Mouse (Mus musculus) kidney, postnatal 25 days (tissue): Measurements from ENCODE around the gene Il1rn.

Experiments
- DNase-seq, 2 experiments: peaks; one replicate each; pipeline ENCODE4 v3.0.0; 2021; ENCODE audit warnings: mixed read lengths in 2 of 2

Il1rn gene

DNA sequence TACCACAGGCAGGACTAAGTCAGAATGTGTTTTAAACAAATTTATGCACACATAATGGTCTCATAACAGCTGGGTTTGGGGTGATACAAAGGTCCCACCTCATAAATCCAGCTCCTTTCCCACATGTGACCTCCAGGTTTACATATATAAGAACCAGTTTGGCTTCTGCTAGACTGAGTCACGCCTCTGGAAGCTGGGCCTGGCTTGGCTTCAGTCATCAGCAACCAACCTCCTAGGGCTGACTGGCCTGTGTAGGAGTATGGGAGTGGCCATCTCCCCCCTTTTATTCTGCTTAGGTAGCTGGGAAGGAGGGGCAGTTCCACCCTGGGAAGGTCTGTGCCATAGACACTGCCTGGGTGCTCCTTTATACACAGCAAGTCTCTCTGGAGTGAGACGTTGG, at the start of gene Il1rn:
TSS of gene Il1rn (plus strand) at position 309 of the 400 bp plus-strand sequence.
- DNase-seq, result no peak

DNA sequence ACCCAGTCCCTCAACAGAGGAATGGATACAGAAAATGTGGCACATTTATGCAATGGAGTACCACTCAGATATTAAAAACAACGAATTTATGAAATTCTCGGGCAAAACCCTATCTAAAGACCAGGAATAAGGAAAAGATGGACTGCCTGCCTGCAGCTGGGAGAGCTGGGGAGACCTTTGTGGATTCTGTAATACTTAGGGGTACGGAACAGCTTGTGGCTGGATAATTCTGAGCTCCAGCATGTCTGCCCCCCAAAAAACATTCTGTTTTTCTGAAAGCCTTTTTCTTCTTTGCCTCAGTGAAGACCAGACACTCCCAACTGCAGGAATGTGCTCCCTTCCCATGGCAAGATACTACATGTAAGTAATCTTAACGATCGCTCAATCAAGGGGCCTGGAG, 45.8 kb upstream of the Il1rn start, which contains the start of gene Il1f10:
TSS of gene Il1f10 (plus strand) at position 301 of the 400 bp plus-strand sequence.
- no peak for DNase-seq

DNA sequence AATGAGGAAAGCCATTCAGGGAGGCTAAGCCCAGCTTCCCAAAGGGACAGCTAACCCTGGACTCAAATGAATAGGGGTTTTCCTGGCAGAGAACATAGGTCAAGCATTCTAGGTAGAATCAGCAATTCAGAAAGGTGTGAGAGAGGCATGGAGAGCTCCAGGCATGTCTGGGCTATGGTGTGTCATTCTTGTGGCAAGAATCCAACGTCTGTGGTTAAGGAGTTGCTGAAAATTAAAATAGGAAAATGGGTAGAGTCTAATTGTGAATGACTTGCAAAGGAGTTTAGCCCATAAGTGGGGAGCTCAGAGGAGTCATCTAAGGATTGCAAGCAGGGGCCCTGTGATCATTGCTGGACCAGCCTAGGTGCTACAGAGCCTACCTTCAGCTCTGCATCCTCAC, 42.0 kb upstream of the Il1rn start:
- no peak for DNase-seq

DNA sequence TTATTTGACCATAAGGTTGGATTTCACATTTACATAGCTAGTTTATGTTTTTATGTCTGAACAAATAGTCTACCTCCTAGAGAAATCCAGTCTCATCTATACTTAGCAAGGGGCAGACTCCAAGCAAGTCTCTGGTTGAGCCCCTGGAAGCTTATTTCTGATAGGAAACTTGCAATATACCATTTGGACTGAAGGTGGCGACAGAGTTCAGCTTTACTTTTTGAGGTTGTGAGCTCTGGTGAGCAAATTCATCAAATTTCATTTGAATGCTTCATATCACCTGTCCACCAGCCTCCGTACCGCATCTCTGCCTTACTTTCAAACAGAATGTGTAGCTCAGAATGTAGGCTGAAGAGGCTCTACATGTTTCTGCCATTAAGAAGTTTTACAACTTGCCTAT, 39.8 kb upstream of the Il1rn start:
- DNase-seq, result peak in 1 of 2 experiments; percentile 55

GRCm38 (mm10) chr2:24311302-24312001, 25.2 kb upstream of the Il1rn start:
- DNase-seq, result no peak

GRCm38 (mm10) chr2:24316919-24317318, 19.7 kb upstream of the Il1rn start:
- no peak for DNase-seq

DNA sequence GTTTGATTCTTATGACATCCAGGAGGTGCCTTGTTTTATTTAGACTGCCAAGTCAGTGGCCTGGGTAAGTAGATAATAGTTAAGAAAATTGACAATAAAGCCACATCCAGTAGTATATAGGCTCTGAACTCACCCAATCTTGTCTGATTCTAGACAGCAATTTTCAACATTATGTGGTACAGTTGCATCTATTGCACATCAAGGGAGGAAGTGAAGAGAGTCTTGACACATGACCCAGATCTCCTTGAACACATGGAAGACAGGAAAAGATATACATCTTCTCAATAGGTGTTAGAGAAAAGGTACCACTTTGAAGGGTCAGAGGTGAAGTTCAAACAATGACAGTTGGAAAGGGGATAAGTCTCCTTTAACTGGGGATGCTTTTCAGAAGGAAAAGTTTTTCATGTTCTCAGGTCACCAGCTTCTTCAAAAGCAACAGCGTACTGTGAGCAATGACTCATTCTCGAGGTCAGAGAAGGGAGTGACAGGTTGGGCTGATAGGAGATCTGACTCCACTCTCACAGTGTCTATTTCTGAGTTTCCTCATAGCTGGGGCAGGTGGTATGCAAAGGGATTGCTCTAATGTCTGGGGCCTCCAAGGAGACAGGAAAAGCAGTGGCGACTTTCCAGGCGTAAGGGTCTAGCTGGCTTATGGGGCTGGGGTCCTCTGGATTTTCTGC, 18.6 kb upstream of the Il1rn start:
- no peak for DNase-seq

DNA sequence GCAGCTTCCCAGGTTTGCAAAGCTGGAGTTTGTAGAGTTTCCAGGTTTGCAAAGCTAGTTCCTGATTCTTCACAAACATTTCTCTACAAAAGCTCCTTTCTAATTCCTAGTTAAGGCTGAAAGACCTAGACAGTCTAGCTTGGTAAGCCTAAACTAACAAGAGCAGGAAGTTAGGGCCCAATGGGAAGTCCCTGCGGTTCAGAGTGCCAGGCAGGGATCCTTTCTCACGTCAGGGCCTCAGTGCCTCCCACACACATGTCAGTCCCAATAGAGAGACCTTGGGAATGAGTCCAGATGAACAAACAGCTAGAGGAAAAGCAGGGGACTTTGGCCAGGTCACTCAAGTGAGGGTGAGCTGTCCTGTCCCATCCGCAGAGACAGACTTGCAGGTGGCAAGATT, 1.3 kb upstream of the Il1rn start:
- peak; percentile 3 to 39 for DNase-seq

GRCm38 (mm10) chr2:24341395-24341885, 4.8 kb downstream of the Il1rn start:
- DNase-seq, result no peak

- no peak for DNase-seq
Measured at GRCm38 (mm10) chr2:24344619-24345018, 8.0 kb downstream of the Il1rn start.

GRCm38 (mm10) chr2:24345056-24345455, 8.4 kb downstream of the Il1rn start:
- no peak for DNase-seq

DNA sequence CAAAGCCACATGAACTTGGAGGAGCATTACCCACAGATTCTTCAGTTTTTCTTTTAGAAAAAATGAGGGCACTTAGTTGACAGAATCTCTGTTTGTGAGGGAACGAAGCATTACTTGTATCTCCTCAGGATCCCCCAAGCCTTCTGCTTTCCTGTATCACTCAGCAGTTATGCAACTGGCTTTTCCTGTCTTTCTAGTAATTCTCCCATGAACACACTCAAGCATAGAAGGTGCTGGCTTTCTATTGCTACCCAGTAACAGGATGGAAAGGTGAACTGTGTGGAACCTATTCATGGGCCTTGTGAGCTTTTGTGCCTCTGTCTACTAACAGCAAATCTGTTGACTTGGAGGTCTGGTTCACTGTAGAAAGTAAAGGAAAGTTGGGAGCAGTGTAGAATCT, 11.3 kb downstream of the Il1rn start:
- no peak for DNase-seq

GRCm38 (mm10) chr2:24351159-24351558, 14.5 kb downstream of the Il1rn start:
- DNase-seq, result no peak

- no peak for DNase-seq
Measured at GRCm38 (mm10) chr2:24353042-24353441, 16.4 kb downstream of the Il1rn start.

DNA sequence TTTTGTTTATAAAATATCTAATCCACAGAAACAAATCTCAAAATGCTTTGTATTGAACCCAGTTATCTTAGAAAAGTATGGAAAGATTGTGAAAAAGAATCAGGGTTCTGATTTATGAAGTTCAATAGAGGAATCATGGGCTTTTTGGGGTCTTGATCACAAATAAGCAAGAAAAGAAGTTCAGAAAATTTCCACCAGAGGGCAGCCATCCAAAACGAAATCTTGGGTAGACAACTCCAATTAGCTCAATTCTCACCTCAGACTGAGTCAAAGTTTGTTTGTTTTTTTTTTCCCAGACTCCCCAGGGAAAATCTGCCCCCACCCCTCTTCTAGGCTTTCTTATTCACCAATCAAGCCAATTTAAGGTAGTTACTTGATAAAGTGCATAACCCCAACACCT, 21.0 kb downstream of the Il1rn start:
- DNase-seq, result peak in 1 of 2 experiments; percentile 54

DNA sequence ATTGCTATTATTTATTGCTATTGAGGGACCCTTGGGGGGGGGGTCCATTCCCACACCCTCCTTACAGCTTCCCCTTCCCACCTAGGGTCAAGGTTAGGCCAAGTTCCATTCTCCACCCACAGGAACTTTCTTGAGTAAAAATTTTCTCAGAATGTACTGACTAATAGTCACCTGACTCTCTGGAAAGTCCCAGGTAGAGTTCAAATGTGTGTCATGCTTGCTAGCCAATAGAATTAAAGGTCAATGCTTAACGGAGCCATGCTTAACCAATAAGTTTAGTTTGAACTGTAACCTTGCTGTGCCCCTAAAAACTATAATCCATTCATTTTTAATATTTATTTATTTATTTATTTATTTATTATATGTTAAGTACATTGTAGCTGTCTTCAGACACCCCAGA, 22.7 kb downstream of the Il1rn start:
- no peak for DNase-seq

GRCm38 (mm10) chr2:24363818-24364217, 27.2 kb downstream of the Il1rn start:
- no peak for DNase-seq

DNA sequence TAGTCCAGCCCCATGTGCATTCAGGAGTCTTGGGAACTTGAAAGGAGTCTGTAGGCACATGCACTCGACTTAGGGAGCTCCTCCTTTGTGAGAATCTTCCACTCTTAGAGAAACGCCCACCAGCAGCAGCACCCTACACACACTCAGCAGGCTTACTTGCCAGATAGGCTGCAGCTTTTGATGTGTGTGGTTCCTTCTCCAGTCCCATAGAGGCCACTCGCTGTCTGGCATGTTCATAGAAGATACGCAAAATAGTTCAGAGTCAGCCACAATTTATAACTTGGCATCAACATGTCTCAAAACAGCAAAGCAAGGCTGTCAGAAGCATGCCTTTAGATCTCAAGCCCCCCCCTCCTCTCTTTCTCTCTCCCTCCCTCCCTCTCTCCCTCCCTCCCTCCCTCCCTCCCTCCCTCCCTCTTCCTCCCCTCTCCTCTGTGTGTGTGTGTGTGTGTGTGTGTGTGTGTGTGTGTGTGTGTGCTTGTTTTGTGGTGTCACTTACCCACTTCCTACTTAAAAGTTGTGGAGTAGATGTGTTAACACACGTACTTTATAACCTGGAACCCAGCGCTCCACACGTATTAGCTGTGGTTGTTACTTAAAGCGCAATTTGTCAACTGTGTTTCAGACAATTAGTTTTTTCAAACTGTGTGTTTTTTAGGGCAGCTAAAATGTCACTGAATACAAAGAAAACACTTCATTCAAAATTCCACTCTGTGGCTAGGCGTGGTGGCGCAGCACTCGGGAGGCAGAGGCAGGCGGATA, 29.7 kb downstream of the Il1rn start:
- no peak for DNase-seq

DNA sequence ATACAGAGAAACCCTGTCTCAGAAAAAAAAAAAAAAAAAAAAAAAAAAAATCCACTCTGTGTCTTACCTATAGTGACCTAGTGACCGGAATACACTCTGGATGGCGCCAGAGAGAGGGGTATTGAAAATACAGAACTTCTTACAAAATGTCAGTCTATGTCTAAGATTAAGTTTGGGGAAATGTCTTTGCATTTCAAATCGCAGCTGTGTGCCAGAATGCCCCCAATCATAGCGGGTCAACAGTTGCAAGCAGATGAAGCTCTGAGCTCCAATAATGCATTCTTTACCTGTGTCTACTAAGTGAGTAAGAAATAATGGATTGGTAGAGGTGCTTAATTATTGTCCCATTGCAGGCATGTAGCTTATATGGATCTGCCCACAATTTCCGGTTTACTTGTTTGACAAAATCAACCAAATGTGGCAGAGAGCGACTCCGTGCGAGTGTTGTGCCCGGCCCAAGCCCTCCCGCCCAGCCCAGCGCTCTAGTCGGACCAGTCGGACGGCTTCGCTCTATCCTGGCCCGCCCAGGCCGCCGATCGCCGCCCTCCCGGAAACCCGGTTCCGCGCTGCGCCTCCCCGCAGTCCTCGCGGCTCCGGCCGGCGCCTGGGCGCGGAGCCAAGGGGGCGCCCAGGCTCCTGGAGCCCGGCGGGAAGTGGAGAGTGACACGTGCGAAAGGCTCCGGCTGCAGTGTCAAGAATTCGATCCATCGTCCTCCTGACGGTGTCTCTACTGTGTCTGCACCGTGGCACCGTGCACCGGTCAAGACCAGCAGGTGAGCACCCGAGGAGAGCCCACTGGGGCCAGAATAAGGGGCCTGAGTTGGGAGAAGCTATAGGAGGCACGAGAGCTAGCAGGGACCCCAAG, 30.6 kb downstream of the Il1rn start, which contains the start of gene Psd4:
TSS of gene Psd4 (plus strand) at position 551 of the 865 bp plus-strand sequence.
- peak; percentile 72 to 89 for DNase-seq

DNA sequence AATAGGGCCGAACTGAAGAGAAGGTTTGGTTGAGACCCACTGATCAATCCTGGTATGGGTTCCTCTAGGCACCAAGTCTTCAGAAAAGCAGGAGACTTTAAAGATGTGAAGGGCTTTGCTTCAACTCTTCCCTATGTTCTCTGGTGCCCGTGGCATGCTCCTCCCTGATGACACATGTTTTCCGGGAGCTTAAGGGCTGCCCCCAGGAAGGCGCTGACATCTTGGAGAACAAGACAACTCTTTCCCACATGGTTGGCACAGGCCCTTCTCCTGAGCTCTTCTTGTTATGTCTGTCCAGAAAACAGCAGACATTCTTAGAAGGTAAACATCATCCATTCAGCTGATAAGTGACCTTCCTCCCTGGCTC, 31.2 kb downstream of the Il1rn start:
- no peak for DNase-seq

- DNase-seq, result no peak
Measured at GRCm38 (mm10) chr2:24378747-24379450, 42.2 kb downstream of the Il1rn start.
